Mouse (Mus musculus) MEL (cell line): ENCODE measurements around the gene Klhl5. TPM values are rescaled to one million over a fixed set of nuclear protein-coding genes. Genes with fewer than 3 reads are reported as not detected.

Source experiments
- DNase-seq: peaks from one replicate; pipeline ENCODE4 v3.0.0; 2011; ENCODE audit warnings: low read depth, low spot score
- H3K27ac ChIP-seq: 2 replicates; pipeline ENCODE4 v1.5.1; 2012; ENCODE audit warnings: low read depth, mild to moderate bottlenecking, control low read depth, low read length, moderate library complexity; ENCODE audit not compliant: control insufficient read depth
- H3K27me3 ChIP-seq, 2 experiments: fragments of 150-350 bp in 1 of 2; sonication (generic) in 1 of 2; 2 replicates each; pipeline ENCODE4 v1.6.1; 2012; ENCODE audit warnings: low read length in 2 of 2, mild to moderate bottlenecking in 2 of 2, improper control_type of control experiment in 1 of 2, moderate library complexity in 1 of 2; ENCODE audit not compliant: insufficient read depth in 2 of 2, control insufficient read depth in 1 of 2
- H3K36me3 ChIP-seq, 2 experiments: 2 replicates each; pipeline ENCODE4 v1.6.1; 2012 to 2014; ENCODE audit warnings: low read length in 2 of 2, improper control_type of control experiment in 1 of 2, inconsistent platforms in 1 of 2, mild to moderate bottlenecking in 1 of 2; ENCODE audit not compliant: insufficient read depth in 2 of 2, control insufficient read depth in 1 of 2
- H3K4me1 ChIP-seq, 2 experiments: fragments of 150-350 bp in 1 of 2; sonication (generic) in 1 of 2; 2 replicates each; pipeline ENCODE4 v1.6.1; 2012; ENCODE audit warnings: low read length in 2 of 2, improper control_type of control experiment in 1 of 2, mild to moderate bottlenecking in 1 of 2; ENCODE audit not compliant: insufficient read depth in 2 of 2, control insufficient read depth in 1 of 2
- H3K4me3 ChIP-seq, 2 experiments: fragments of 150-350 bp in 1 of 2; sonication (generic) in 1 of 2; 2 replicates each; pipeline ENCODE4 v1.5.1; 2012; ENCODE audit warnings: low read depth in 2 of 2, low read length in 2 of 2, mild to moderate bottlenecking in 2 of 2, moderate library complexity in 2 of 2, control low read depth in 1 of 2, improper control_type of control experiment in 1 of 2; ENCODE audit not compliant: control insufficient read depth in 1 of 2, insufficient read depth in 1 of 2
- H3K79me2 ChIP-seq: 2 replicates; pipeline ENCODE4 v1.6.1; 2012; ENCODE audit warnings: mild to moderate bottlenecking, low read length, moderate library complexity; ENCODE audit not compliant: control insufficient read depth, poor library complexity, insufficient read depth
- H3K9ac ChIP-seq: 2 replicates; pipeline ENCODE4 v1.6.1; 2012; ENCODE audit warnings: low read depth, mild to moderate bottlenecking, control low read depth, low read length, moderate library complexity; ENCODE audit not compliant: control insufficient read depth, poor library complexity, severe bottlenecking
- H3K9me3 ChIP-seq: fragments of 150-350 bp; sonication (generic); replicated peaks from 2 replicates; pipeline ENCODE4 v1.6.1; 2012; ENCODE audit warnings: mild to moderate bottlenecking, low read length, improper control_type of control experiment, moderate library complexity; ENCODE audit not compliant: insufficient read depth
- CTCF ChIP-seq, 3 experiments: IDR thresholded peaks in 2 of 3; conservative IDR thresholded peaks in 1 of 3; 2 replicates each; pipeline ENCODE4 v1.5.1; 2011 to 2012; ENCODE audit warnings: low read length in 3 of 3, low read depth in 2 of 3, mild to moderate bottlenecking in 2 of 3, improper control_type of control experiment in 1 of 3, inconsistent platforms in 1 of 3, mixed read lengths in 1 of 3, moderate library complexity in 1 of 3; ENCODE audit not compliant: control insufficient read depth in 1 of 3, insufficient read depth in 1 of 3, poor library complexity in 1 of 3, severe bottlenecking in 1 of 3
- E2F4 ChIP-seq: IDR thresholded peaks from 2 replicates; pipeline ENCODE4 v1.6.1; 2011; ENCODE audit warnings: low read depth, low read length, improper control_type of control experiment, borderline replicate concordance
- EP300 ChIP-seq, 2 experiments: IDR thresholded peaks; 2 replicates each; pipeline ENCODE4 v1.6.1; 2011; ENCODE audit warnings: improper control_type of control experiment in 2 of 2, low read length in 2 of 2, low read depth in 1 of 2, mild to moderate bottlenecking in 1 of 2
- JUND ChIP-seq: IDR thresholded peaks from 2 replicates; pipeline ENCODE4 v1.6.1; 2011; ENCODE audit warnings: low read depth, mild to moderate bottlenecking, improper control_type of control experiment, low read length
- MAFK ChIP-seq: IDR thresholded peaks from 2 replicates; pipeline ENCODE4 v1.6.1; 2011; ENCODE audit warnings: low read depth, mild to moderate bottlenecking, low read length, improper control_type of control experiment, borderline replicate concordance
- MYC ChIP-seq: IDR thresholded peaks from 2 replicates; pipeline ENCODE4 v1.6.1; 2011; ENCODE audit warnings: low read depth, mild to moderate bottlenecking, low read length, improper control_type of control experiment, moderate library complexity
- NELFE ChIP-seq: IDR thresholded peaks from 2 replicates; pipeline ENCODE4 v1.6.1; 2011; ENCODE audit warnings: low read depth, low read length, improper control_type of control experiment
- NRF1 ChIP-seq: IDR thresholded peaks from 2 replicates; pipeline ENCODE4 v1.6.1; 2014; ENCODE audit warnings: low read depth, mild to moderate bottlenecking, inconsistent platforms, low read length, improper control_type of control experiment, moderate library complexity; ENCODE audit not compliant: poor library complexity, insufficient read depth, severe bottlenecking
- POLR2A ChIP-seq, 2 experiments: IDR thresholded peaks; 2 replicates each; pipeline ENCODE4 v1.6.1; 2011 to 2012; ENCODE audit warnings: low read length in 2 of 2, mild to moderate bottlenecking in 2 of 2, control low read depth in 1 of 2, improper control_type of control experiment in 1 of 2, low read depth in 1 of 2, moderate library complexity in 1 of 2; ENCODE audit not compliant: control insufficient read depth in 1 of 2, insufficient read depth in 1 of 2, poor library complexity in 1 of 2
- RCOR1 ChIP-seq: IDR thresholded peaks from 2 replicates; pipeline ENCODE4 v1.6.1; 2012; ENCODE audit warnings: low read depth, mild to moderate bottlenecking, inconsistent platforms, low read length, improper control_type of control experiment
- USF1 ChIP-seq: IDR thresholded peaks from 2 replicates; pipeline ENCODE4 v1.6.1; 2014; ENCODE audit warnings: low read depth, mild to moderate bottlenecking, inconsistent platforms, low read length, improper control_type of control experiment, moderate library complexity
- USF2 ChIP-seq, 2 experiments: IDR thresholded peaks; 2 replicates each; pipeline ENCODE4 v1.6.1; 2011 to 2012; ENCODE audit warnings: improper control_type of control experiment in 2 of 2, low read length in 2 of 2, borderline replicate concordance in 1 of 2, inconsistent platforms in 1 of 2, low read depth in 1 of 2, mild to moderate bottlenecking in 1 of 2; ENCODE audit not compliant: insufficient read depth in 1 of 2
- ZNF384 ChIP-seq: IDR thresholded peaks from 2 replicates; pipeline ENCODE4 v1.6.1; 2012; ENCODE audit warnings: low read depth, mild to moderate bottlenecking, inconsistent platforms, low read length, improper control_type of control experiment
- polyA plus RNA-seq, 2 experiments: library from polyadenylated mRNA; stranded (reverse) in 1 of 2; unstranded in 1 of 2; fragments of >175 nt in 1 of 2; fragments of >200 nt in 1 of 2; gene quantifications; 2 replicates each; pipeline versions ENCODE4 v1.2.1 to v1.2.4; 2012; ENCODE audit warnings: low replicate concordance in 2 of 2, low read depth in 1 of 2; ENCODE audit not compliant: insufficient read length in 2 of 2, insufficient read depth in 1 of 2, missing spikeins in 1 of 2
- total RNA-seq: library from RNA; depleted of rRNA; stranded (reverse); fragments of 300-350 nt; gene quantifications from 2 replicates; pipeline ENCODE4 v1.2.3, GENCODE M21; 2012; rRNA removed

The Klhl5 gene
- total RNA-seq (7.6 and 8.0 TPM in 2 replicates), polyA plus RNA-seq (10 to 100 TPM in 1 of 2 experiments, not detected in 1; 15.5 TPM)

DNA sequence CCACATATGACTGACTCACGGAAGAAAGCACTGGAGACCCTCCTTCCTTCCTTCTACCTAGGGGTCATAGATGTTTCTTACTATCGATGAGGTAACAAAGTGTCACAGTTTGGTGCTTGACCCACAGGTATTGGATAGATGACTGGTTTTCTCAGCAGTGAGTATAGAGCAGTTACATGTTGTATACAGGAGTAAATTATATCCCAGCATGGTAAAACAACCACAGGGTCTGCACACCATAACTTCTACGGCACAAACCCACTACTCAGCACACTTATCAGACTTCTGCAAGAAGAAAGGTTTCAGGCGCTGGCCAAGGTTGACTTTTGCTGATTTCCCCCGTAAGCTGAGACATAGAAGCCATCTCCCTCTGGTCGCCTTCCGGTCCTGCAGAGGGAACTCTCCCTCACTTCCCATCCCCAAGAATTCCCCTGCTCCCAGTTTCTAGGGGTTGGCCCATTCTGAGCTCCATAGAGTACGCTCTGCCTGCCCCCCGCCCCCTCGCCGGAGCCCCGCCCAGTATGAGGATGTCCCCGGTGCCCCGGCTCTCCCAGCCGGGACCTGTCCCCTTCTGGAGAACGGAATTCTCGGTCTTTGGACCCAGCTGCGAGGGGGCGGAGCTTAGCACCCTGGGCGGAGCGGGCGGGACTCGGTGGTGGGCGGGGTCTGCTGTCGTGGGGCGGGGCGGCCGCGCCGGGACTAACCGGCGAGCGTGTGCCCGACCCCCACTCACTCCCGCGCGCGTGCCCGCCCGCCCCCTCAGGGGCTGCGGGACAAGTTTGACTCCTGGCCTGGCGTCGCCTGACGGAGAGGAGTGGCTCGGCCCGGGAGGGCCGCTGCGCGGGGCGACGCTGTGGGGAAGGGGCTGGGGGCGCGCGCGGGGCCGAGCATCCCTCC is at the start of gene Klhl5:
Klhl5 (plus strand) TSS at position 664 of the 897 bp plus-strand sequence.
- Histone ChIP-seq H3K9me3 (no peaks in the 10 kb centered on the region), H3K4me3 (peak within 1 kb of the TSS; percentile 66 to 92), H3K79me2 (peaks cover 8% of the 10 kb centered on the region), H3K27ac (peak within 1 kb of the TSS; percentile 78), H3K9ac (peak within 1 kb of the TSS; percentile 94), H3K27me3 (no peaks in the 10 kb centered on the region), H3K36me3 (peaks cover 0 to 16% of the 10 kb centered on the region in 2 experiments; a peak in 2 of 4 replicates), H3K4me1 (peaks cover 4 to 18% of the 10 kb centered on the region in 2 experiments)
- peak; percentile 34 to 40; a peak in 1 of 4 replicates for TF ChIP-seq POLR2A (IDR thresholded peaks at IDR 0.05; ENCODE audit: control insufficient read depth in 1 of 2, insufficient read depth in 1 of 2, low read depth in 1 of 2, low read length in 2 of 2, poor library complexity in 1 of 2)
- peak; percentile 41 for TF ChIP-seq NELFE
- no peak for TF ChIP-seq USF1
- no peak for TF ChIP-seq ZNF384
- peak; percentile 79 for DNase-seq

DNA sequence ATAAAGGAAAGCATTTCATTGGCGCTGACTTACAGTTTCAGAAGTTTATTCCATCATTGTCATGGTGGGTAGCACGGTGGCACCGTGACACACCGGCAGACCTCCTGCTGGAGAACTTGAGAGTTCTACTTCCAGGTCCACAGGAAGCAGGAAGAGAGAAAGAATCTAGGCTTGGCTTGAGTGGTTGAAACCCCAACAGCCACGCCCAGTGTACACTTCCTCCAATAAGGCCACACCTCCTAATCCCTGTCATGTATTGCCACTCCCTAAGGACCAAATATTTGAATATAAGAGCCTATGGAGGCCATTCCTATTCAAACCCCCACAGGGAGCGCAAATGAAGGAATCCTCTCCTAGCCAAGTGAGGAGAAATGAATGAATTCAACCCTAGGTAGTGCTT is 49.7 kb upstream of the Klhl5 start:
- H3K9ac ChIP-seq = no peak overlapping the region
- TF ChIP-seq CTCF (IDR thresholded peaks at IDR 0.05 in 2 of 3, conservative IDR thresholded peaks at IDR 0.05 in 1 of 3; ENCODE audit: control insufficient read depth in 1 of 3, insufficient read depth in 1 of 3, low read depth in 2 of 3, low read length in 3 of 3, poor library complexity in 1 of 3, severe bottlenecking in 1 of 3) (no peak), JUND (no peak), E2F4 (no peak), NRF1 (no peak), MYC (no peak), RCOR1 (no peak), USF2 (IDR thresholded peaks at IDR 0.05; ENCODE audit: borderline replicate concordance in 1 of 2, insufficient read depth in 1 of 2, low read depth in 1 of 2, low read length in 2 of 2) (no peak), MAFK (no peak), EP300 (IDR thresholded peaks at IDR 0.05; ENCODE audit: low read depth in 1 of 2, low read length in 2 of 2) (no peak)
- TF ChIP-seq, all 39 proteins: peak for 0
- no peaks in the 10 kb centered on the region for H3K4me1 ChIP-seq
- H3K4me3 ChIP-seq = no peak overlapping the region
- H3K9me3 ChIP-seq = no peaks in the 10 kb centered on the region
- peak; percentile 28 for DNase-seq
- H3K27me3 ChIP-seq = peaks cover 0 to 1% of the 10 kb centered on the region in 2 experiments; a peak in 1 of 4 replicates
- no peak overlapping the region for H3K27ac ChIP-seq
- no peaks in the 10 kb centered on the region for H3K36me3 ChIP-seq
- no peaks in the 10 kb centered on the region for H3K79me2 ChIP-seq
